Mouse (Mus musculus) testis, postnatal 14 days (tissue): ENCODE measurements around the gene Cwc22.

Source experiments
- DNase-seq: peaks from one replicate; pipeline ENCODE4 v3.0.0; 2021; ENCODE audit warnings: low spot score

Cwc22 gene

DNA sequence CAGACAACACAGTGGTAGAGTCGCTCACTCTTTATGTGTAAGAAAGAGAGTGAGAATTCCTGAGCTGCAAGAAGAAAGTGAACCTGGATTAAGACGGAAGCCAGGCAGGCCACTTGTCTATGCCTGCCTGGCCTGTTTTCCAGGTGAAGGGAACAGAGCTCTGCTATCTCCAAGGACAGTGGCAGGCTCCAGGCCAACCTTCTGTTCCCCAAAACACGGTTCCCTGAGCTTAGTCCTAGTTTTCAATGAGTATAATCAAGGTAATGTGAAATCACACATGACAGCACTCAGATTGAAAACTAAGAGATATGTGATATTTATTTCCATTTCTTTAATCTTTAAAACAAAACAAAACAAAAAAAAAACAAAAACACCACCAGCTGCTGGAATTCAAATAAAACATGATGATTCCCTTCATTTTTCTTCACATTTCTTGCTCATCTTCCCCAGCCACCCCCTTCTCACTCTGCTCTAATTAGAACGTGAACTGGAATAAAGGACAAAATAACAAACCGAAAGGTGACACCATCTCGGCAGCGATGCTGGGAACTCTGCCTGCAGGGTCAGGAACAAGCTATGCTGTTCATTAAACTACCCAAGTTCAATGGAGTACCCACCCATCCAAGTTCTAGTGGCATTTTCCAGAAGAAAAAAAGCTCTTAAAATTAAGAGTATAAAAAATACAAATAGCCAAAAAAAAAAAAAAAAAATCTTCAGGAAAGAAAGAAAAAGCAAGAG is 20.8 kb downstream of the Cwc22 start:
- peak; percentile 24 for DNase-seq

- no peak for DNase-seq
Observed at GRCm38 (mm10) chr2:77924003-77924402, 22.2 kb downstream of the Cwc22 start.

- no peak for DNase-seq
Observed at GRCm38 (mm10) chr2:77923182-77923581, 23.0 kb downstream of the Cwc22 start.

GRCm38 (mm10) chr2:77921307-77921706 is 24.9 kb downstream of the Cwc22 start:
- no peak for DNase-seq

- DNase-seq: no peak
Observed at GRCm38 (mm10) chr2:77920621-77921020, 25.6 kb downstream of the Cwc22 start.

DNA sequence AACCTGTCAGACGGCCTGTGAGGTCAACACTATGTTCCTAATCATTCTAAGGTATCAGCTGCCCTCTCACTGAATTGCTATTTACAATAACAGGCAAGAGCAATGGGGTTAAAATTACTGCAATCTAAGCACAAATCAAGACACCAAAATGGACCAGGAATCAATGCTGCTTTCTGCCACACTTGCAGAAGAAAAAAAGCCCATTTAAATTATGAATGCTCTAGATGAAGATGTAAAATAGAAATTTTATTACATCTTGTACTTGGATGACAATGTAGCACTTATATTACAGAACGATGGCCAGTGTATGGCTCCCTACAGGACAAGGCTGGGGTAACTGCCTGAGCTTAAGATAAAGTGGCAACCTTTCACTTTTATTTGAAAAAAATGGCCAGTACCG is 27.7 kb downstream of the Cwc22 start:
- DNase-seq: no peak

- DNase-seq: no peak
Observed at GRCm38 (mm10) chr2:77918006-77918405, 28.2 kb downstream of the Cwc22 start.

- DNase-seq: no peak
Observed at GRCm38 (mm10) chr2:77917360-77917734, 28.8 kb downstream of the Cwc22 start.

- no peak for DNase-seq
Observed at GRCm38 (mm10) chr2:77916586-77917359, 29.4 kb downstream of the Cwc22 start.

GRCm38 (mm10) chr2:77915187-77915586 is 31.0 kb downstream of the Cwc22 start:
- DNase-seq: no peak

- no peak for DNase-seq
Observed at GRCm38 (mm10) chr2:77913628-77914027, 32.5 kb downstream of the Cwc22 start.

- DNase-seq: no peak
Observed at GRCm38 (mm10) chr2:77912197-77912596, 34.0 kb downstream of the Cwc22 start.

GRCm38 (mm10) chr2:77911452-77911851 is 34.7 kb downstream of the Cwc22 start:
- no peak for DNase-seq

DNA sequence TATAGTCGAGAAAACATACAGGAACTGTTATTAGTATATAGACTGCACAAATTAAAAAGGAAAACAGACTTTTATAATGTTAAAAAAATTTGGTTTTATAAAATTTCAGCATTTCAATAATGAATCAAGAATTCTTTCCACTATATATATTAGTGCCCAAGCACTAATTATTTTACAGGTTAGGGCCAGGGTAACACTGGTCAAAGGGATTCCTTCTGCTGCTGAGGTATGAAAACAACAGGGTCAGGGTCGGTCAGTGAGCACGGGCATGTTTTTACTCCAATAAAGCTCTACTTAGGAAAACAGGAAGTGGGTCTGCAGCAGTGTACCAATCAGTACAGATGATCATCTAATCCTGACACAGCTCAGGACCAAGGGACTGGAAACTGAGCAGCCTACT is 36.0 kb downstream of the Cwc22 start:
- no peak for DNase-seq

DNA sequence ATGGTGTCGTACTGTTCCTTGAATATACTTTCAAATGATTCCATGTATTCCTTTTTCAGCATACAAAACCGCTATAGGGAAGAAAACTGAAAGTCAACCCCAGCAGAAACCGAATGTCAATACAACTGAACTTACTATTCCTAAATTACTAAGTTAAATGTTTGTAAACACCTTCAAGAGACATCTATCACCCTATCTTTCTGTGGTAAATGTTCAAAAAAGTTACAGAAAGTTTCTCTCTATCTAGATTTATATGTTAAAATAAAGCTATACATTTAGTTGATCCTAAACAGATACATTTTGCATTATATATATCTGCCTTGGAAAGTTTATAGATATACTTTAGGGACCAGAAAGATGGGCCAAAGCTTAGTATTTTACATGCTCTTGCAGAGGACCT is 39.0 kb downstream of the Cwc22 start:
- DNase-seq: no peak

DNA sequence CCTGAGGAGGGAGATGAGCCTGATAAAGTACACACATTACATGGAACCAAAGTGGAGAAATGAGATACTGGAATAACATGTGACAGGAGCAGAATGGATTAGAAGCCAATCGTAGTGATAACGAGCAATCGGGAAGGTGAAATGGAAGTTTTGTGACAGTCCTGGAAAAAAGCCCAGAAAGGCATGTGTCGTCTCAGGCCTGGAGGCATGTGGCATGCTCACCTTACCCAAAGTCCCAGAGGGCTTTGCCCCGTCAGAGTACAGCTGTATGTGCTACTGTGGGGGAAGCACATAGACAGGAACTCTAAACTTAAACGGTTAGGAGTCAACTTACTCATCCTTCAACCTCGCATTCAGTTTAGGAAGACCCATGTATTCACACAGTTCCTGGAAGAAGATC is 41.2 kb downstream of the Cwc22 start:
- no peak for DNase-seq

DNA sequence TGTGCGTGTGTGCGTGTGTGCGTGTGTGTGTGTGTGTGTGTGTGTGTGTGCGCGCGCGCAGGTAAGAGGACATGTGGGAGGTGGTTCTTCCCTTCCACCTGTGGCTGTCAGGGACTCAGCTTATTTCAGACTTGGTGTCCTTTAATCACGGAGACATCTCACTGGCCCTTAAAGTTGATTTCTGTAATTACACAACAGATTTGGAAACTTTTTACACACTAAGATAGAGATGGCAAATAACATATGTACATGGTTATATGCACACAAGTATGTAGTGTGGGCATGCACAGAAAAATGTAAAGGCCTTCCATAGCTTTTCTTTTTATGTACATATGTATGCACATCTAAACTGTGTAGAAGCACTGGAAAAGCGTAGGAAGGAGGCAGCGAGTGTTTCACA is 41.7 kb downstream of the Cwc22 start:
- no peak for DNase-seq

GRCm38 (mm10) chr2:77903979-77904378 is 42.2 kb downstream of the Cwc22 start:
- no peak for DNase-seq

- DNase-seq: no peak
Observed at GRCm38 (mm10) chr2:77903098-77903497, 43.1 kb downstream of the Cwc22 start.

- DNase-seq: no peak
Observed at GRCm38 (mm10) chr2:77901269-77901668, 44.9 kb downstream of the Cwc22 start.

- DNase-seq: no peak
Observed at GRCm38 (mm10) chr2:77900741-77901140, 45.4 kb downstream of the Cwc22 start.

DNA sequence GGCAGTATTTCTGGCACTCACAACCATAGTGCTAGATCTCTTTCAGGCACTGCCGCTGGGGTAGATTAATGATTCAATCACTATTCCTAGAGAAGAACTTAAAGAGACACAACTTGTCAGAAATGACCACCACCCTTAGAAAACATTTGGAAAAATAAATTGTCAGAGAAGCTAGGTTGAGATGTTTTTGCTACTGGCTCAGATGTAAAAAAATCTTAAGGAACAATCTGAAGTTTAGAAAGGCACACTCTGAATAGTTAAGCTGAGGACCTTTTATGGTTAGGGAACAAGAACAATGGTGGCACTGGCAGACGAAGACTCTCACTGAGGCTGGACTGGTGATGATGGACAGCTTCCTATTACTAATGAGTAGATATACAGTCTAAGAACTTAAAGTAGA is 46.1 kb downstream of the Cwc22 start:
- DNase-seq: no peak

DNA sequence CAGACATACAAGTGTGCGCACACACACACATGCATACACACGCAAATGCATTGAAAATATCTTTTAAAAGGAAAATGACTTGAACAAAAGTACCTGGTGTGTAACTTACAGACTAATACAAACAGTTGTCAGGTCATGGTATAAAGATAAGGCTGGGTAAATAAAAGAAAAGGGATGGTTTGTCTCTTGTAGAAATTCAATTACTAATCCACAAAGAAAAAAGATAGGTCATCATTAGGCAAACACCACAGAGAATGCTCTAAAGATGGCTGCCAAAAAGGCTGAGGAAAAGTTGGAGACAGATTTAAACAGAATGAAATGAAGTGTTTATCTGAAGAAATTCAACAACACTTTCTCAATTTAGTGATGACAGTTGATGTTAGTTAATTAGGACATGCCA is 47.7 kb downstream of the Cwc22 start:
- DNase-seq: no peak

- DNase-seq: no peak
Observed at GRCm38 (mm10) chr2:77897988-77898387, 48.2 kb downstream of the Cwc22 start.
